Mouse (Mus musculus) layer of hippocampus, adult 8-10 months (tissue): Measurements from ENCODE around the gene Rpl4. TPM values are rescaled to one million over a fixed set of nuclear protein-coding genes. Genes with fewer than 3 reads are reported as not detected.
"Not testable (repeated sequence)": the region's sequence is repeated elsewhere in the genome, so short reads cannot be mapped to it uniquely, and the experiment has no call there.

Experiments
- DNase-seq, 2 experiments: peaks; one replicate each; pipeline ENCODE4 v3.0.0; 2022; ENCODE audit warnings: low spot score in 2 of 2
- total RNA-seq, 4 experiments: library from RNA; stranded (reverse); gene quantifications; 2 replicates each; pipeline ENCODE4 v1.2.4; 2022

Rpl4 gene
- total RNA-seq = 100 to 1,000 TPM; 522 to 674 (median 595) TPM

DNA sequence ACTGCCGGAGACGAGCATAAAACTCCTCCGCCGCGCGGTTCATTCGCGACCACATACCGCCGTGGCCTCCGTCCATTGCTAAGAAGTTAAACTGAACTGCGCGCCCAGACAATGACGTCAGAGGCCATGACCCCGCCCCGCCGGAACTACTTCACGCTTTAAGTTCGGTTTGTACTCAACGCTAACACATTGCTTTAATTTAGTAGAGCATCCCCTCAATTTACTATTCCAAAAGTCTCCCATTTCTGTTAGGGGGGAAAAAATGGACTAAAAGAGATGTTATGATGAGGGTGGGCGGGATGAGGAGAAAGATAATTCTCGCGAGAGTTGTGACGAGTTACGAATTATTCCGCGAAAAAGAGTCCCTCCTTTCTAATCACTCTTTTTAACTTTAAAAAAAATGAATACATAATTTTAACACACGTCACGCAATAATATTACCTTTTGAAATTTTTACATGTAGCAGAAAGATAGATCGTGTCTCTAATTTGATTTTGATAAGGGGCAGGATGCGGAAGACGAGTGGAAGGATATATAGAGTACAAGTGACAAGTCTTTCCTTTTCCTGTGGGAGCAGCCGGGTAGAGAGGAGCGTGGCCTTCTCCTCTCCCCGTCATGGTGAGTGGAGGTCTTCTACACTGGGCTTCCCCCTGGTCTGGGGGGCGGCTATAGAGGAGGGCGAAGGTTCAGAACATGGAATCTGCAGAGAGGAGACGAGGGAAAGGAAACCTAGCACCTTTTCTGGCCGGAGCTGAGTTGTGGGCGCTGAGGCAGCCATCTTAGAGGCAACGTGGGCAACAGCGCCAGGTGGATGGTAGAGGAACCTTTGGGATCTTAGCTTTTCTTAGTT, at the start of gene Rpl4, which contains the start of gene Zwilch:
Gene Rpl4, plus strand, starts transcription at position 560 of the 850 bp plus-strand sequence.
Gene Zwilch, minus strand, starts transcription at position 289 of the 850 bp plus-strand sequence.
- DNase-seq = peak; percentile 64 to 83

GRCm38 (mm10) chr9:64124846-64125245, 48.3 kb upstream of the Rpl4 start:
- not testable (repeated sequence) for DNase-seq

DNA sequence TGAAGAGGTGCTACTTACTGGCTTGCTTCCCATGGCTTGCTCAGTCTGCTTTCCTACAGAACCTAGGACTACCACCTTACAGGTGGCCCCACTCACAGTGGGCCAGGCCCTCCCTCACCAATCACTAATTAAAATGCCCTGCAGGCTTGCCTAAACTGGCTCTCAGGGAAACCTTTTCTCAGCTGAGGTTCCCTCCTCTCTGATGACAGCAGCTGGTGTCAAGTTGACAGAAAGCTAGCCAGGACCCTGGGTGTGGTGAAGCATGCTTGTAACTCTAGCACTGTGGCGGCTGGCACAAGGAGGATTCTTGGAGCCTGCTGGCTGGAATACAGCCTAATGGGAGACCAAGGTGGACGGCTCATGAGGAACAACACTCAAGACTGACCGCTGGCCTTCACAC, 47.9 kb upstream of the Rpl4 start:
- DNase-seq = no peak

- no peak for DNase-seq
Observed at GRCm38 (mm10) chr9:64126121-64126520, 47.1 kb upstream of the Rpl4 start.

DNA sequence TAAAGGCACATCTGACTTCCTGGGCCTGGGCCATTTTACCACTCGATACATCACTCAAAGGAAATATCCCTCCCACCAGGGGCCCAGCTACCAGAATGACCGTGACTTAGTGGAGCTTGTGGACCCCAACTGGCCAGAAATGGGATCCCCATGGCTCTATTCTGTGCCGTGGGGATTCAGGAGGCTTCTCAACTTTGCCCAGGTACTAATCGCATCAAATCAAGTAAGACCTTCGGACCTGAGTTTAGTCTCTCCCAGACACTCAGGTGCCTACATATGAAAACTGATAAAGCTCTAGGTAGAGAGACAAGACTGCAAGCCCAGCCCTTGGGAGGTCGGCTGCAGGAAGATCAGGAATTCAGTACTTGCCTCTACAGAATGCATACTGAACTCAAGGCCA, 41.6 kb upstream of the Rpl4 start:
- DNase-seq = no peak

GRCm38 (mm10) chr9:64138896-64139295, 34.3 kb upstream of the Rpl4 start:
- DNase-seq = peak in 1 of 2 experiments; percentile 63

GRCm38 (mm10) chr9:64139879-64140278, 33.3 kb upstream of the Rpl4 start:
- DNase-seq = no peak

DNA sequence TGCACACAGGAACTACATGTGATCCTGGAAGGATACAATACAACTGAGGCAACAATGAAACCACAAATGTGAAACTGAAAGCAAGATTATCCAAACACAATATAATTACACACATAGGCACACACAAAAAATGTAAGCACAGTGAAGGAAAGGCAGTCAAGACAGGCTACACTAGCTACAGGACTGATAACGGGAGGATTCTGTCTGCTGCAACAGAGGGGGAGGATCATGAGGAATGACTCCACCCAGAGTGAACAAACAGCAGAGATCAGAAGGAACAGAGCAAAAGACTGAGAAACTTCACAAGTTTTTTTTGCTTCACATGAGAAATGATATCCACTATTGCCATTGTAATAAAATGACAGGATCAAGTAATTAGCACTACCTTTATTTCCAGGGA, 16.5 kb upstream of the Rpl4 start:
- DNase-seq = no peak

- no peak for DNase-seq
Observed at GRCm38 (mm10) chr9:64160471-64160870, 12.7 kb upstream of the Rpl4 start.

GRCm38 (mm10) chr9:64169967-64170366, 3.2 kb upstream of the Rpl4 start:
- DNase-seq = not testable (repeated sequence)

- DNase-seq = no peak
Observed at GRCm38 (mm10) chr9:64172145-64172815, 895 bp upstream of the Rpl4 start.

GRCm38 (mm10) chr9:64173666-64174220, 568 bp downstream of the Rpl4 start:
- DNase-seq = no peak

DNA sequence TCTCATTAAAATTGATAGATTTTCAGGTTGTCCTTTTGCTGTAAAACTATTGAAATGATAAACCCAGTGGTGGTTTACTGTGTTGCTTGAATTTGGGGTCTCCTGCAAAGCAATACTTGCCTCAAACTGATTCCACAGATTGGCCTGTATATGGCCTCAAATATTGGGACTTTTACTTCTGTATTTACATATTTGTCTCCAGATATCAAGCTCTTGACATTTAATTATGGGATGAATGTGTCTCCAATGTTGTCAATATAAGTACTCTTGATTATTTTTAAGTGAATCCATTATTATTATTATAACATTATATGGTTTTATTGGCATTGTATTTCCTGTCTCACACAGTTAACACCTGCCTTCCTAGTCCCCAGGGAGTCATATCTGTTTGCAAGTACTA, 1.2 kb downstream of the Rpl4 start:
- no peak for DNase-seq

GRCm38 (mm10) chr9:64174766-64175165, 1.6 kb downstream of the Rpl4 start:
- DNase-seq = no peak

DNA sequence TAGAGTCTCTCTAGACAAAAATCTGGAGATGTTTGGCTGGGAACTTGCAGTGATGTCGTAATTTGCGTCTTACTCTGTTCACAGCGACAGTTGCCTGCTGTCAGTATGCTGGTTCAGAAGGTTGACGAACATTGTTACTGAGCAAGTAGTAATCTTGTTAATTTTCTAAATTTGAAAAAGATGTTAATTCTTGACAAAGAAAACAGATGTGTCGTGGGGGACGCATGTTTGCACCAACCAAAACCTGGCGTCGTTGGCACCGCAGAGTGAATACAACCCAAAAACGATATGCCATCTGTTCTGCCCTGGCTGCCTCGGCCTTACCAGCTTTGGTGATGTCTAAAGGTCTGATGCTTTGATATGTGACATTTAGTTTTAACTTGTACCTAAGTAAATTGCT, 2.2 kb downstream of the Rpl4 start:
- peak; percentile 51 to 57 for DNase-seq

DNA sequence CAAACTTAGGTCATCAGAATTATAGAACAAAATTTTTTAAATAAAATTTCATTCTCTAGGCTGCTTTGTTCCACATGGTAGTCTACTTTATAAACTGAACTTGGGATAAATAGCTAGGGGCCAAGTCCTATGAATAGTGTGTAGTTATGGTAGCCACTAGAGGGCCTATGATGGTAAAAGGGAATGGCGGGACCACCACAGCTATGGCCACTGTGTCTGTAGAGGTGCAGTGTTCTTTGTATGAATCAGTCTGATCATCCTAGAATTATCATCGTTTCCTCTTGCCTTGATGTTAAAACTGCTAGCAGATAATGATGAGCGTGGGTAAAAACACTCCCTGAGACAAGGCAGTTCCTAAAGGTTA, 5.4 kb downstream of the Rpl4 start:
- no peak for DNase-seq

GRCm38 (mm10) chr9:64178974-64179646, 5.9 kb downstream of the Rpl4 start, which contains the start of gene Snapc5:
Gene Snapc5, plus strand, starts transcription at chr9:64179274.
- DNase-seq = peak; percentile 84 to 89

DNA sequence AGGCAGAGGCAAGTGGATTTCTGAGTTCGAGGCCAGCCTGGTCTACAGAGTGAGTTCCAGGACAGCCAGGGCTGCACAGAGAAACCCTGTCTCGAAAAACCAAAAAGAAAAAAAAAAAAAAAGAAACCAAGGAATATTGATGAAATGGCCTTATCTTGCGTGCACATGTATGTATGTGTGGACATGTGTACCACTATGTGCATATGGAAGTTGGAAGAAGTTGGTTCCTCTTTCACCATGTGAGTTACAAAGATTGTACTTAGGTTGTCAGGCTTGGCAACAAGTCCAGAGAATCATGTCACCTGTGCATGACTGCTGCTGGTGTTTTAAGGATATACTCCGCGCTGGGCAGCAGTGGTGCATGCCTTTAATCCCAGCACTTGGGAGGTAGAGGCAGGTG, 10.1 kb downstream of the Rpl4 start:
- DNase-seq = not testable (repeated sequence)

- no peak for DNase-seq
Observed at GRCm38 (mm10) chr9:64184166-64184840, 11.1 kb downstream of the Rpl4 start.

DNA sequence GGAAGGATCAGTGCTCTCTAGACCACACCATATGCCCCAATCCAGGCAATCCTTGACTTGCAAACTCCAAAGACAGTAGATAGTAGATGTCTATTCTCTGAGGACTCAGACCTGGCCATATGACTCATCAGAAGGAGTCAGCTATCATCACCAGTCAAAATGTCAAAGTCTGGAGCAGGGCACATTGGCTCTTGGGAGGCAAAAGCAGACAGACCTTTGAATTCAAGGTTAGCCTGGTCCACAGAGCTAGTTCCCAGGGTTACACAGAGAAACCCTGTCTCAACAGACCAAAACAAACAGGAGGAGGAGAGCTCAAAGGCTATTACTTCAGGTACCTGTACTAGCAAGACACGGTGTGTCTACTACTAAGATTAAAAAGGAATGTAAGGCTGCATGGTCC, 20.7 kb downstream of the Rpl4 start:
- no peak for DNase-seq

- DNase-seq = peak; percentile 74 to 78
Observed at GRCm38 (mm10) chr9:64195554-64195953, 22.4 kb downstream of the Rpl4 start.
